Mouse (Mus musculus) kidney, embryonic 16.5 days (tissue): ENCODE measurements at regions not wholly inside any gene's neighbourhood (a gene's known extent, or its start where the extent isn't known, plus 50 kb on each side); places are given as distances from the start of the nearest gene placed in this dataset.

Experiments
- ATAC-seq: fragments of 200-750 bp; cut with Nextera tagmentation; 2 replicates; pipeline ENCODE4 v1.8.0; 2017; ENCODE audit warnings: moderate TSS enrichment; ENCODE audit not compliant: low FRiP score, low TSS enrichment
- H3K27ac ChIP-seq: fragments of 300-500 bp; sonication (generic); 2 replicates; pipeline ENCODE4 v1.5.1; 2014; ENCODE audit warnings: low read length
- H3K27me3 ChIP-seq: fragments of 300-500 bp; sonication (generic); 2 replicates; pipeline ENCODE4 v1.6.1; 2014; ENCODE audit warnings: low read length, control low read depth, mixed read lengths; ENCODE audit not compliant: insufficient read depth
- H3K36me3 ChIP-seq: fragments of 300-500 bp; sonication (generic); 2 replicates; pipeline ENCODE4 v1.6.1; 2014; ENCODE audit warnings: low read length, control low read depth, mixed read lengths; ENCODE audit not compliant: insufficient read depth
- H3K4me1 ChIP-seq: fragments of 300-500 bp; sonication (generic); 2 replicates; pipeline ENCODE4 v1.6.1; 2014; ENCODE audit warnings: low read length, control low read depth, mixed read lengths; ENCODE audit not compliant: insufficient read depth
- H3K4me2 ChIP-seq: fragments of 300-500 bp; sonication (generic); replicated peaks from 2 replicates; pipeline ENCODE4 v1.6.1; 2014; ENCODE audit warnings: low read depth, low read length
- H3K4me3 ChIP-seq: fragments of 300-500 bp; sonication (generic); 2 replicates; pipeline ENCODE4 v1.5.1; 2014; ENCODE audit warnings: mild to moderate bottlenecking, low read length
- H3K9ac ChIP-seq: fragments of 300-500 bp; sonication (generic); replicated peaks from 2 replicates; pipeline ENCODE4 v1.6.1; 2014; ENCODE audit warnings: low read length
- H3K9me3 ChIP-seq: fragments of 300-500 bp; sonication (generic); 2 replicates; pipeline ENCODE4 v1.6.1; 2016; ENCODE audit warnings: low read length, control low read depth
- WGBS: fragments of 180-500 bp; shearing (Covaris S2); extraction: QIAGEN DNeasy Blood & Tissue Kit; methylation state at CpG from one replicate; pipeline ENCODE4 v1.1.7; 2014; 5-methylcytosine and 5-hydroxymethylcytosine counted together

GRCm38 (mm10) chr6:140133734-140134133, 92.5 kb upstream of the Plcz1 start:
- Histone ChIP-seq H3K4me2 (no peak overlapping the region), H3K27me3 (no peaks in the 10 kb centered on the region), H3K9me3 (no peaks in the 10 kb centered on the region), H3K4me3 (no peak overlapping the region), H3K27ac (no peak overlapping the region), H3K4me1 (no peaks in the 10 kb centered on the region), H3K9ac (no peak overlapping the region), H3K36me3 (no peaks in the 10 kb centered on the region)
- 81% methylated on average over 8 of the region's 8 CpGs for WGBS
- no peak for ATAC-seq

- H3K4me3 ChIP-seq = no peak overlapping the region
- H3K27me3 ChIP-seq = no peaks in the 10 kb centered on the region
- 96% methylated on average over 7 of the region's 7 CpGs for WGBS
- no peak overlapping the region for H3K9ac ChIP-seq
- H3K4me1 ChIP-seq = no peaks in the 10 kb centered on the region
- no peaks in the 10 kb centered on the region for H3K36me3 ChIP-seq
- no peak overlapping the region for H3K27ac ChIP-seq
- peaks cover 8% of the 10 kb centered on the region for H3K9me3 ChIP-seq
- no peak for ATAC-seq
- H3K4me2 ChIP-seq = no peak overlapping the region
Measured at GRCm38 (mm10) chr6:140126645-140127044, 85.4 kb upstream of the Plcz1 start.

- no peaks in the 10 kb centered on the region for H3K36me3 ChIP-seq
- H3K9ac ChIP-seq = no peak overlapping the region
- ATAC-seq = no peak
- 76% methylated on average over 2 of the region's 2 CpGs for WGBS
- no peaks in the 10 kb centered on the region for H3K27me3 ChIP-seq
- no peaks in the 10 kb centered on the region for H3K4me1 ChIP-seq
- H3K4me3 ChIP-seq = no peak overlapping the region
- H3K4me2 ChIP-seq = no peak overlapping the region
- no peak overlapping the region for H3K27ac ChIP-seq
- 0 out of 2 replicates have a peak, but pooled peaks cover 3% of the 10 kb centered on the region for H3K9me3 ChIP-seq
Measured at GRCm38 (mm10) chr6:140114024-140114423, 72.8 kb upstream of the Plcz1 start.

- Histone ChIP-seq H3K27me3 (no peaks in the 10 kb centered on the region), H3K4me1 (no peaks in the 10 kb centered on the region), H3K4me2 (no peak overlapping the region), H3K9ac (no peak overlapping the region), H3K27ac (no peak overlapping the region), H3K4me3 (no peak overlapping the region), H3K36me3 (no peaks in the 10 kb centered on the region), H3K9me3 (0 out of 2 replicates have a peak, but pooled peaks cover under 1% of the 10 kb centered on the region)
- no peak for ATAC-seq
- 85% methylated on average over 10 of the region's 10 CpGs for WGBS
Measured at GRCm38 (mm10) chr6:140112054-140112453, 70.8 kb upstream of the Plcz1 start.

- no peaks in the 10 kb centered on the region for H3K36me3 ChIP-seq
- no peak overlapping the region for H3K4me2 ChIP-seq
- no peak overlapping the region for H3K27ac ChIP-seq
- 51% methylated on average over 8 of the region's 8 CpGs for WGBS
- H3K4me1 ChIP-seq = no peaks in the 10 kb centered on the region
- no peaks in the 10 kb centered on the region for H3K27me3 ChIP-seq
- H3K4me3 ChIP-seq = no peak overlapping the region
- ATAC-seq = no peak
- no peak overlapping the region for H3K9ac ChIP-seq
- H3K9me3 ChIP-seq = no peaks in the 10 kb centered on the region
Measured at GRCm38 (mm10) chr6:140108083-140108482, 66.8 kb upstream of the Plcz1 start.

- Histone ChIP-seq H3K4me1 (no peaks in the 10 kb centered on the region), H3K9me3 (no peaks in the 10 kb centered on the region), H3K36me3 (no peaks in the 10 kb centered on the region), H3K4me2 (no peak overlapping the region), H3K27ac (no peak overlapping the region), H3K27me3 (no peaks in the 10 kb centered on the region), H3K4me3 (no peak overlapping the region), H3K9ac (no peak overlapping the region)
- 79% methylated on average over 16 of the region's 16 CpGs for WGBS
- no peak for ATAC-seq
Measured at GRCm38 (mm10) chr6:140107628-140108027, 66.4 kb upstream of the Plcz1 start.

GRCm38 (mm10) chr6:140106141-140106540, 64.9 kb upstream of the Plcz1 start:
- Histone ChIP-seq H3K4me1 (no peaks in the 10 kb centered on the region), H3K4me2 (no peak overlapping the region), H3K9ac (no peak overlapping the region), H3K9me3 (no peaks in the 10 kb centered on the region), H3K4me3 (no peak overlapping the region), H3K27me3 (no peaks in the 10 kb centered on the region), H3K36me3 (no peaks in the 10 kb centered on the region), H3K27ac (no peak overlapping the region)
- no peak for ATAC-seq
- WGBS = 80% methylated on average over 5 of the region's 5 CpGs

GRCm38 (mm10) chr6:140102043-140102442, 60.8 kb upstream of the Plcz1 start:
- H3K4me2 ChIP-seq = no peak overlapping the region
- no peak overlapping the region for H3K4me3 ChIP-seq
- H3K27me3 ChIP-seq = no peaks in the 10 kb centered on the region
- 46% methylated on average over 6 of the region's 6 CpGs for WGBS
- H3K9me3 ChIP-seq = no peaks in the 10 kb centered on the region
- H3K9ac ChIP-seq = no peak overlapping the region
- H3K4me1 ChIP-seq = no peaks in the 10 kb centered on the region
- ATAC-seq = no peak
- H3K27ac ChIP-seq = no peak overlapping the region
- no peaks in the 10 kb centered on the region for H3K36me3 ChIP-seq

- Histone ChIP-seq H3K27me3 (no peaks in the 10 kb centered on the region), H3K4me1 (peaks cover 8% of the 10 kb centered on the region), H3K27ac (no peak overlapping the region), H3K9me3 (no peaks in the 10 kb centered on the region), H3K4me2 (no peak overlapping the region), H3K4me3 (no peak overlapping the region), H3K36me3 (no peaks in the 10 kb centered on the region), H3K9ac (no peak overlapping the region)
- 62% methylated on average over 10 of the region's 10 CpGs for WGBS
- peak; percentile 42; the same call in 1 of the 2 replicates for ATAC-seq
Measured at GRCm38 (mm10) chr6:140095416-140095815, 54.2 kb upstream of the Plcz1 start.
